Mouse (Mus musculus) forebrain, embryonic 16.5 days (tissue): ENCODE results near the gene Mapk3. TPM values are rescaled to one million over a fixed set of nuclear protein-coding genes. Genes with fewer than 3 reads are reported as not detected.

Source experiments
- ATAC-seq: fragments of 200-750 bp; cut with Nextera tagmentation; 2 replicates; pipeline ENCODE4 v1.8.0; 2017; ENCODE audit warnings: mild to moderate bottlenecking, moderate library complexity
- H3K27ac ChIP-seq: fragments of 300-500 bp; sonication (generic); 2 replicates; pipeline ENCODE4 v1.5.1; 2014; ENCODE audit warnings: low read length, control low read depth
- H3K27me3 ChIP-seq: fragments of 300-500 bp; sonication (generic); replicated peaks from 2 replicates; pipeline ENCODE4 v1.6.1; 2014; ENCODE audit warnings: low read length; ENCODE audit not compliant: control insufficient read depth, insufficient read depth
- H3K36me3 ChIP-seq: fragments of 300-500 bp; sonication (generic); 2 replicates; pipeline ENCODE4 v1.6.1; 2014; ENCODE audit not compliant: control insufficient read depth, insufficient read depth
- H3K4me1 ChIP-seq: fragments of 300-500 bp; sonication (generic); replicated peaks from 2 replicates; pipeline ENCODE4 v1.6.1; 2014; ENCODE audit warnings: low read length; ENCODE audit not compliant: control insufficient read depth, insufficient read depth
- H3K4me2 ChIP-seq: fragments of 300-500 bp; sonication (generic); 2 replicates; pipeline ENCODE4 v1.6.1; 2014; ENCODE audit warnings: mild to moderate bottlenecking, low read length, control low read depth
- H3K4me3 ChIP-seq: fragments of 300-500 bp; sonication (generic); replicated peaks from 2 replicates; pipeline ENCODE4 v1.5.1; 2014; ENCODE audit warnings: mild to moderate bottlenecking, low read length, control low read depth
- H3K9ac ChIP-seq: fragments of 300-500 bp; sonication (generic); replicated peaks from 2 replicates; pipeline ENCODE4 v1.6.1; 2014; ENCODE audit warnings: low read depth, low read length, control low read depth
- H3K9me3 ChIP-seq: fragments of 300-500 bp; sonication (generic); 2 replicates; pipeline ENCODE4 v1.6.1; 2016; ENCODE audit warnings: low read length; ENCODE audit not compliant: control insufficient read depth
- WGBS: fragments of 180-500 bp; shearing (Covaris S2); extraction: QIAGEN DNeasy Blood & Tissue Kit; methylation state at CpG from one replicate; pipeline ENCODE4 v1.1.7; 2014; 5-methylcytosine and 5-hydroxymethylcytosine counted together
- polyA plus RNA-seq: library from polyadenylated mRNA; unstranded; fragments of >200 nt; fragmentation: Nextera tagmentation; extraction: Ambion mirVana; gene quantifications from 2 replicates; pipeline ENCODE4 v1.2.1, GENCODE M21; 2015

Gene Mapk3
- polyA plus RNA-seq, 1 experiment from 2014 or later, result 100.0 TPM

- no peak overlapping the region for H3K9ac ChIP-seq
- H3K27ac ChIP-seq, result no peak overlapping the region
- H3K4me1 ChIP-seq, result peaks cover 29% of the 10 kb centered on the region
- no peak overlapping the region for H3K4me2 ChIP-seq
- H3K27me3 ChIP-seq, result no peaks in the 10 kb centered on the region
- ATAC-seq, result no peak
- H3K36me3 ChIP-seq, result peaks cover 21% of the 10 kb centered on the region
- WGBS, result 86% methylated on average over 9 of the region's 9 CpGs
- H3K4me3 ChIP-seq, result no peak overlapping the region
- no peaks in the 10 kb centered on the region for H3K9me3 ChIP-seq
Measured at GRCm38 (mm10) chr7:126765540-126765939, 6.1 kb downstream of the Mapk3 start.

DNA sequence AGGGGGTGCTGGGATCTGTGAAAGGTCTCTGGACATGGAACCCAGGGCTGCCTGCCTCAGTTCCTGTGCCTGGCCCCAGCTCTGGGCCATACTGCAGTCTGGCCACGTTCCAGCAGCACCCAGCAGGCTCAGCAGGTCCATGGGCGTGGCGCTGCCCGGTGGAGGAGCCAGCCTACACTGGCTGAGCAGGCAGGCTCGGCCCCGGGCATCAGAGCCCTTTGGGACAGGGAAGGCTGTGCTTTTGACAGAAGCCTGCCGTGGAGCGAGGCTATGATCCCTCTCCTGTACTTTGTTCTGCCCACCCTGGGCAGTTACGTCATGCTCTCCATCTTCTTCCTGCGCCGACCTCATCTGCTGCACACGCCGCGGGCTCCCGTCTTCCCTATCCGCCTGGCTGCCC, 6.8 kb downstream of the Mapk3 start, which contains the start of gene Gdpd3:
Gene Gdpd3 (plus strand): TSS at position 134 of the 400 bp plus-strand sequence.
- H3K27ac ChIP-seq, result no peak within 1 kb of the TSS
- no peak within 1 kb of the TSS for H3K9ac ChIP-seq
- WGBS, result 88% methylated on average over 16 of the region's 16 CpGs
- peaks cover 22% of the 10 kb centered on the region for H3K36me3 ChIP-seq
- no peak for ATAC-seq
- no peaks in the 10 kb centered on the region for H3K27me3 ChIP-seq
- no peaks in the 10 kb centered on the region for H3K9me3 ChIP-seq
- peaks cover 23% of the 10 kb centered on the region for H3K4me1 ChIP-seq
- H3K4me3 ChIP-seq, result no peak within 1 kb of the TSS
- no peak within 1 kb of the TSS for H3K4me2 ChIP-seq

DNA sequence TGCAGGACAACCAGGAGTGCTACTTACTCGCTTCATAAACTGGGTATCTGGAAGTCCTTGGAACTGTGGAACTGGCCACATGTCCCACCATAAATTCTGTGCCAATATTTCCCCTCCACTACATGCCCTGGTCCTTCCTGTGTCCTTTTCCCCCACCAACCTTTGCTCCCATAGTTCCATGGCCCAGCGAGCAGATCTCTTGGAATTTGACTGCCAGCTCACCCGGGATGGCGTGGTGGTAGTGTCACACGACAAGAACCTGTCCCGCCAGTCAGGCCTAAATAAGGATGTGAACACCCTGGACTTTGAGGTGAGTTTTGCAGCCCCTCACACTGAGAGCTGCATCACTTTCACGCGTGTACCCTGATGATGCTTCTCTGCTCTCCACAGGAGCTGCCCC, 7.6 kb downstream of the Mapk3 start:
- peaks cover 22% of the 10 kb centered on the region for H3K36me3 ChIP-seq
- WGBS, result 93% methylated on average over 8 of the region's 8 CpGs
- H3K4me3 ChIP-seq, result no peak overlapping the region
- no peaks in the 10 kb centered on the region for H3K27me3 ChIP-seq
- H3K9me3 ChIP-seq, result no peaks in the 10 kb centered on the region
- peaks cover 15% of the 10 kb centered on the region for H3K4me1 ChIP-seq
- H3K27ac ChIP-seq, result no peak overlapping the region
- no peak overlapping the region for H3K4me2 ChIP-seq
- no peak for ATAC-seq
- no peak overlapping the region for H3K9ac ChIP-seq

- H3K4me3 ChIP-seq, result no peak overlapping the region
- H3K9ac ChIP-seq, result no peak overlapping the region
- no peak overlapping the region for H3K4me2 ChIP-seq
- peaks cover under 1% of the 10 kb centered on the region for H3K4me1 ChIP-seq
- no peak for ATAC-seq
- H3K36me3 ChIP-seq, result peaks cover 16% of the 10 kb centered on the region
- H3K27ac ChIP-seq, result no peak overlapping the region
- no peaks in the 10 kb centered on the region for H3K9me3 ChIP-seq
- 87% methylated on average over 12 of the region's 12 CpGs for WGBS
- no peaks in the 10 kb centered on the region for H3K27me3 ChIP-seq
Measured at GRCm38 (mm10) chr7:126770784-126771183, 11.4 kb downstream of the Mapk3 start.

- no peak for ATAC-seq
- Histone ChIP-seq H3K27ac (no peak overlapping the region), H3K36me3 (peaks cover 9% of the 10 kb centered on the region), H3K9ac (no peak overlapping the region), H3K27me3 (no peaks in the 10 kb centered on the region), H3K9me3 (no peaks in the 10 kb centered on the region), H3K4me3 (no peak overlapping the region), H3K4me2 (no peak overlapping the region), H3K4me1 (peaks cover 21% of the 10 kb centered on the region)
- 77% methylated on average over 2 of the region's 2 CpGs for WGBS
Measured at GRCm38 (mm10) chr7:126773351-126773750, 13.9 kb downstream of the Mapk3 start.

DNA sequence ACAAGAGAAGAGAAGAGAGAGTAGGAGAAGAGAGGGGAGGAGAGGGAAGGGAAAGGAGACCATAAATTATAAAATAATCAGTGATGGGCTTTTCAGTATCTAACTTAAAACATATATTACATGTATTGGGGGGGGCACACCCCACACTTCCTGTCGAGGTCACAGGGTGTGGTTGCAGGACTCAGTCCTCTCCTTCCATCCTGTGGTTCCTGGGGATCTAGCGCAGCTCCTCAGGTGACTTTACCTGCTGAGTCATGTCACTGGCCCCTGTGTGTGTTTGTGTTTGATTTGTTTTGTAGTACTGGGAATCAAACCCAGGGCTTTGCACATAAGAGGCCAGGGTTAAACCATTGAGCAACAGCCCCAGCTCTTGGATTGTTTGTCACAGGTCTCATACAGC, 15.1 kb downstream of the Mapk3 start:
- H3K27me3 ChIP-seq, result no peaks in the 10 kb centered on the region
- H3K36me3 ChIP-seq, result peaks cover 6% of the 10 kb centered on the region; the same call in 1 of the 2 replicates
- H3K4me1 ChIP-seq, result peaks cover 27% of the 10 kb centered on the region

DNA sequence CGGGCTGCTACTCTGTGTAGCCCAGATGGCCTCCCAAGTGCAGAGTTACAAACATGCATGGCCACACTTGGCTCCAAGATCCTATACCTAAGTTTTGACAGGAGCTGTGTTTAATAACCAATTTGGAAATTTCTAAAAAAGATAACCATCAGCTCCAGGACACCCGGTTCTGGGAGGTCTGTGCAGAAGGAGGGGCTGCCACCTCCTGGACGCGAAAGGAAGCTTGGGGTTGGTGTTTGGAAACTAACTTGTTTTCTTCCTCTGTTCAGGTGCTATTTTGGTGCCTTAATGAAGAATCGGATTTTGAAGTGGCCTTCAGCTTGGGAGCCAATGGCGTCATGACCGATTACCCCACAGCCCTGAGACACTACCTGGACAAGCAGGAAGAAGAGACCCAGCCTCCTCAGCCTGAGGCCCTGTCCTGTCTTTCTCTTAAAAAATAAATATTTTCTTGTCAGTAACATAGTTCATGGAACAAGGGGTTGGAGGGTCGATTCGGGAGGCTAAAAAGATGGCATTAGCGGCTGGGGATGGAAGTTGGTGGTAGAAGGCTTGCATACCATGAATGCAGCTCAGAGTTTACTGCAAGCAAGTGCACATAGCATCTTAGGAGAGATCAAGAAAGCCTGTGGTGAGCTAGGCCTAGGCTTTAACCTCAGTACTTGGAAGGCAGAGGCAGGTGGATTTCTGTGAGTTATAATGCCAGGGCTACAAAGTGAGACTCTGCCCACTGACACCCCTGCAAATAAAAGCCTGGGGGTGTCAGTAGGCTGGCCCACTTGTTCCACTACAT, 16.0 kb downstream of the Mapk3 start:
- H3K4me1 ChIP-seq, result peaks cover 36% of the 10 kb centered on the region
- no peak overlapping the region for H3K27ac ChIP-seq
- H3K27me3 ChIP-seq, result no peaks in the 10 kb centered on the region
- H3K4me3 ChIP-seq, result no peak overlapping the region
- no peaks in the 10 kb centered on the region for H3K9me3 ChIP-seq
- 84% methylated on average over 10 of the region's 10 CpGs for WGBS
- no peak for ATAC-seq
- H3K36me3 ChIP-seq, result 0 out of 2 replicates have a peak, but pooled peaks cover 3% of the 10 kb centered on the region
- no peak overlapping the region for H3K4me2 ChIP-seq
- no peak overlapping the region for H3K9ac ChIP-seq

More for the DNA sequence above, 15.1 kb downstream of the Mapk3 start:
- H3K4me3 ChIP-seq, result no peak overlapping the region
- 90% methylated on average over 2 of the region's 2 CpGs for WGBS
- no peak overlapping the region for H3K27ac ChIP-seq
- H3K9ac ChIP-seq, result no peak overlapping the region
- ATAC-seq, result no peak
- H3K9me3 ChIP-seq, result no peaks in the 10 kb centered on the region
- no peak overlapping the region for H3K4me2 ChIP-seq

- H3K4me3 ChIP-seq, result no peak overlapping the region
- no peak for ATAC-seq
- H3K36me3 ChIP-seq, result no peaks in the 10 kb centered on the region
- no peak overlapping the region for H3K27ac ChIP-seq
- no peaks in the 10 kb centered on the region for H3K9me3 ChIP-seq
- no peak overlapping the region for H3K4me2 ChIP-seq
- no peaks in the 10 kb centered on the region for H3K27me3 ChIP-seq
- H3K4me1 ChIP-seq, result peaks cover 40% of the 10 kb centered on the region
- WGBS, result 68% methylated on average over 3 of the region's 3 CpGs
- no peak overlapping the region for H3K9ac ChIP-seq
Measured at GRCm38 (mm10) chr7:126775978-126776234, 16.5 kb downstream of the Mapk3 start.

GRCm38 (mm10) chr7:126776598-126777057, 17.2 kb downstream of the Mapk3 start, which contains the start of gene Ypel3:
TSS of gene Ypel3 (plus strand) at chr7:126776955.
- H3K4me1 ChIP-seq, result peaks cover 46% of the 10 kb centered on the region
- 0% methylated on average over 36 of the region's 37 CpGs for WGBS
- peak; percentile 89 for ATAC-seq
- peak within 1 kb of the TSS; percentile 86 for H3K4me2 ChIP-seq
- H3K9ac ChIP-seq, result peak within 1 kb of the TSS; percentile 91
- peak within 1 kb of the TSS; percentile 88 for H3K27ac ChIP-seq
- no peaks in the 10 kb centered on the region for H3K27me3 ChIP-seq
- H3K36me3 ChIP-seq, result no peaks in the 10 kb centered on the region
- peak within 1 kb of the TSS; percentile 74 for H3K4me3 ChIP-seq
- no peaks in the 10 kb centered on the region for H3K9me3 ChIP-seq
